Mouse (Mus musculus): Measurements from ENCODE around the gene Rxrb. TPM values are rescaled to one million over a fixed set of nuclear protein-coding genes. Genes with fewer than 3 reads are reported as not detected.

Gene Rxrb
- total RNA-seq, 2 experiments from 2014 or later, result 23.4 to 27.2 TPM

DNA sequence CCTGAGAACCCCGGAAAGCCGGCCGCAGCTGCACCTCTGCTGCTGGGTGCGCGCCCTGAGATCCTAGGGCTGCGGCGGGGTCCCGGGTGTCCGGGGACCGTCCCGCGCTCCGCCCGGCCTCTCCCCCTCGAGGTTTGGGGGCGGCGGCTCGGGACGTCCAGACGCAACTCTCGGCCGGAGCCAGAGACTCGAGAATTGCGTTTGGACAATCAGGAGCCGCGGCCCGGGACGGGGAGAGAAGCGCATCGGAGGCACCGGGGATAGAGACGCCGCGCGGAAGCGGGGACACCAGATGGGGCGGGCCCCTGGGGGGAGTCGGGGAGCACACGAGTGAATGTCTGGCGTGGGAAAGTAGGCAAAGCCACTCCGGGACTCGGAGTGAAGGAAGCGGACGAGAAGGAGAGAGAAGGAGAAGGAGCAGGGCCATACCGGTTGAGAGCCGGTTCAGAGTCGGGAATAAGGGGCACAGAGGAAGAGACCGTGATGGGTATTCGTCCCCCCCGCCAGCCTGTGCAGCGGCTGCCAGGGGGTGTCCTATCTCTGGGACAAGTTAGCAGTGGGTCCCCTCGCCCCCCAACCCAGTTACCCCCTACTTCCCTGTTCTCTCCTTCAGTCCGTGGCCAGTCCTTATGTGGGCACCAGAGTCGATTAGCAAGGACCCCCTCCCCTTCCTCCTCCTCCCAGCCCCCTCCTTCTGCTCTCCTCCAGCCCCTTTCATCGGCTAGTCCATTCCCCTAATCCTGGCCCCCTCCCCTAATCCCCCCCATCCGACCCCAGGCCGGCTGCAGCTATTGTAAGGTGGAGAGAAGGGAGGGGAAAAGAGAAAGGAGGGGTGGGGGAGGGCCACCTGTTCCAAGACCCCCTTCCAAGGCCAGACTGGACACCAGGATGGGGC, 6.5 kb upstream of the Rxrb start:
- ATAC-seq (ENCODE audit: poor library complexity, severe bottlenecking), result no peak

DNA sequence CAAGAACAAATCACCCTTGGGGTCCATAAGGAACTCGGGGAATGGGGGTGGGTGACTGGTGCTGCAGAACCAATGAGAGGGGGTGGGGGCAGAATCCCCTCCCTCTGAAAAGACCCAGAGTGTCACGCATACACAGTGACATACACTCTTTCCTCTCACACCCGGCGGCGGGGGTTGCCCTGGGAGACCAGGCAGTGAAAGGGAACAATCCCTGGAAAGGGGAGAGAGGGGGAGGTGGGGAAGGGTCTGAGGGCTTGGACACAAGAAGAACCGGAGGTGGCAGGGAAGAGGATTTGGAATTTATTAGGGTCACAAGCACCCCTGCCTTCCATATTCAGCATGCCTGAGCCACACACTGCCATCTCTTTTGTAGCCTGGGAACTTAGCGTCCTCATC, 5.9 kb upstream of the Rxrb start:
- ATAC-seq (ENCODE audit: poor library complexity, severe bottlenecking), result no peak

DNA sequence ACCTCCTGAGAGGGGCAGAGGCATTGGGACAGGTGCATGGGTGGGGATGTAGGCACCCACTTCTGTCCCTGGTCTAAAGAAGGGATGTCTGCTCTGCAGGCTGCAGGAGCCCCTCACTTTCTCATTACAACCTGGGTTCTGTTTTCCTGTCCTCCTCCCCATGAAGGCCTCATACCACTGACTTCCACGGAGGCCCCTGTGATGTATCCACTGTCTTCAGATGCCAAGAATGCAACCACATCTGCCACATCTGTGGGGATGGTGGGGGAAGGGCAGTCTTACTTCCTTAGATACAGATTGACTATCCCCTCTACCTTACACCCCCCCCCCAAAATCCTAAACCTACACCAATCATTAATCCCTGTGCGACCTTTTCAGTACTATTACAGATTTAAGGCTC, 5.4 kb upstream of the Rxrb start:
- ATAC-seq (ENCODE audit: poor library complexity, severe bottlenecking), result no peak

DNA sequence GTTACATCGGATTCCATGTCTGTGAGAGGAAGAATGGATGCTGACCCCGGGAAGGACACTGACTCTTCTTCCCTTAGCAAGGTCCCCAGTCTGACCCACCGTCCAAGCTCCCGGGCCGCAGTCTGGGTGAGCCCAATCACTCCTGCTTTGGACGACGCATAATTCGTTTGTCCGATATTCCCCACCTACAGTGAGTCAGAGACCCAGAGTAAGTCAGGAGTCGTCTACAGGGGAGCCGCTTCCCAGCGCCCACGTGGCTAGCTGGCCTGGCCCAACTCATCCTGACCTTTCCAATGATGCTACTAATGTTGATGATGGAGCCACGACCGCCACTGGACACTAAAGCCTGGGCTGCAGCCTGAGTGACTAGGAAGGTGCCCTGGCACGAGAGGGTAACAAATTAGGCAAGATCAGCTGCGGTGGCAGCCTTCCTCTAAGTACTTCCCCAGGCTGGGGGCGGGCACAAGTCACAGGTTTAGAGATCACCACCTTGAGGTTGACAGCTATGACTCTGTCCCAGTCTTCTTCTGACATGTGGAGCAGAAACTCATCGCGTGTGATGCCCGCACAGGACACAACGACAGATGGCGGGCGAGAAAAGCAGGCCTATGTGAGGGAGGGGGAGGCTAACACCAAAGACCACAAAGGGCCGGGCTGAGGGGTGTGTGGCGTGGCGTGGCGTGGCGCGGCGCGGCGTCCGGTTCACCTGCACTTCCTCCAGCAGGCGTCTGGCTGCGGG, 4.5 kb upstream of the Rxrb start:
- peak; percentile 56 for ATAC-seq (ENCODE audit: poor library complexity, severe bottlenecking)

DNA sequence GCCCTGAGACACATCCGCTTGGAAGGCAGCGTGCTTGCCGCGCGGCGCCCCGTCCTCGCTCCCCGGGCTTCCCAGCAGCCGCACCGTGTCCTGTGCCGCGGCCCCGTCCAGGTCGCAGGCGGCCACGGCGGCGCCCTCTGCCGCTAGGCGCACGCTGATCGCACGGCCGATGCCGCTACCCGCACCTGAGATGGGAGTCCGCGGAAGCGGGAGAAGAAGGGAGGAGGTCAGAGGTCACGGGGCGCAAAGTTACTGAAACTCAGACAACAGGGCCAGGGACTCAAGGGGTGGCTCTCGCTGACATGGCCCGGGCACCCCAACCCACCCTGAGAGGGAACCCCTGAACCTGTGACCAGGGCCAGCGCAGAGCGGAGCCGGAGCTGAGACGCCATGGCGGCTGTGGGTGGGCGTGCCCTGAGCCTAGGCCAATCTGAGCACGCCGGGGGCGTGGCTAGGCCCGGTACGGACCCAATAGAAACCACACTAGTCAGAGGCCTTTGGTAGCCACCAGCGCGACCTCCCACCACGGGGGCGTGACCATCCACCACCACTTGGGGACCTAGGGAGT, 3.9 kb upstream of the Rxrb start, which contains the start of gene H2-Ke6:
Gene H2-Ke6, minus strand, starts transcription at position 405 of the 568 bp plus-strand sequence.
- ATAC-seq (ENCODE audit: poor library complexity, severe bottlenecking), result peak; percentile 57

DNA sequence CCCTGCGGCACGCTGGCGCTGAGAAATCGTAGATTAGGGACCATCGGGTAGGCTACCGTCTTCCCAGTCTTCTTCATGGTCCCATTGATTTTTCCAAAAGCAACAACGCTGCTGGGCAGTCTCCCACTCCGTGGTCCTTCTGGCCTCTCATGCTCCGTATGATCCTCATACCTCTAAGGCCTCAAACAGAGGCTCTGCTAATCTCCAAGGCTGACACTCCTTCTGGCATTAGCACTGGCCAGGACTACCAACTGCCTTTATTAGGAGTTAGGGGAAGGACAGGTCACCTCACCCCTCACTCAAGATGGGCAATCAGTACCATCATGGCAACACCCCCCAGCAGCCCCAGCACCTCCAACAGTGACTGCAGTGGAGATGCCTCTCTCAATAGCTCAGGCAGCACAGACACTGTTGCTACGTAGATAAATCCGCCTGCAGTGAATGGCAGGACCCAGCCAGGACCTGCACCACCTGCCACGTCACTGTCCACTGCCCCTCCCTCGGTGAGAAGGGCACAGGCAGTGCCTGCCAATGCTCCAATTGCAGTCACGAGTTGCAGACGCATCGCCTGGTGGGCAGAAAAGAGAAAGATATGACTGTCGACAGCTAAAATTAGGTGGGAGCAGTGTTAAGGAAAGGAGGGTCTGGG, 3.0 kb upstream of the Rxrb start:
- no peak for ATAC-seq (ENCODE audit: poor library complexity, severe bottlenecking)

DNA sequence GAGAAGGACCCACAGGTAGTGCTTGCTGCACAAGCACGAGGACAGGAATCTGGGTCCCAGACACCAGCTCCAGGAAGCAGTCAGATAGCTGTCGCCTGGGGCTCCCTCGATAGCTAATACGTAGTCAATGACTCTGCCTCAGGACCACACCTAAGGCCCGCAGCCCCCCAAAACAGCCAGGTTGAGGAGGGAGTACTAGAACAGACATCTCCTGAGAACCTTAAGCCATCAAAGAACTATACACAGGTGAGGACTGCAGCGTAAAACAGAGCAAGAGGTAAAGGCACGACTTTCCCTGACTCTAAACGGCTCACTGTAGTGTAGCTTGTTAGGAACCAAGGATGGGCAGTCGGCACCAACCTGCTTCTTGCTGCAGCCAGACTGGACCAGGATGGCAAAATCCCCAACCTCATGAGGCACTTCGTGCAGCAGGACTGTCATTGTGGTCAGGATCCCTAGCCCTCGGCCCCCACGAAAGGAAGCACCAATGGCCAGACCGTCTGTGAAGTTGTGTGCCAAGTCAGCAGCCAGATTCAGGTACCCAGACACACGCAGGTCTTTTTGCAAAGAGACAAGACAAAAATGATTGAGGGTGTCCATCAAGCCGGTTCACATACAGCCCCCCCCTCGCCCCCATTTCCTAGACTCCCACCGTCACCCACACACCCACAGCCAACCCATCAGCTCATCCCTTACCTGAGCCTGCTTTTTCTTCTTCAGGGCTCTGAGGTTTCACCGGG, 2.3 kb upstream of the Rxrb start:
- no peak for ATAC-seq (ENCODE audit: poor library complexity, severe bottlenecking)

DNA sequence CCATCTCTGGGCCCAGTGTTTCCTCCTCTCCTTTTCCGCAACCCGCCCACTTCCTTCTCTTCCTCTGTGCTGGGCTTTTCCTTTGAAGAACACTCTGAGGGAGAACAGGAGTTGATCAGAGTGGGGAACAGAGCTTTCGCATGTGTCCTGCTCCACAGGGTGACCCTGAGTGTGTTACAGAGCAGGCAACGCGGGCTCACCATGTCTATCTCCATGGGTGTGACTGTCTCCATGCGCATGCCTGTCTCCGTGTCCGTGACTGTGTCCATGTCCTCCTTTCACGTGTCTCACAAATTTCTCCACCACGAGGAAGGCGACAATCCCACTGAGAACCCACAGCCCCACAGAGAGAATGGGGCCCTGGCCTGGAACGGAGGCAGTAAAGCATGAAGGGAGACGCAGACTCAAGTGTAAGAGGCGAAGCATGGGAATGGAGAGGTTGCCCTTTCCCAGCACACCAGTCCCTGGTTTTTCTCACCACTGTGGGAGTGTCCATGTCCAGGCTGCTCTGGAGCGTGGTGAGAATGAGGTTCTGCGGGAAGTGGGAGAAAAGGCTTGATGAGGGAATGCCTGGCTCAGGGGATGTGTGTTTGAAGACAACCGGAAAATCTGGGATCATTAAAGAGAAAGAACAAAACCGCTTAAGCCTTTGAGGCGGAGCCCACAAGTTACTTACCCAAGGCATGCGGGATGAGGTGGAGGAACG, 1.6 kb upstream of the Rxrb start:
- no peak for ATAC-seq (ENCODE audit: poor library complexity, severe bottlenecking)

DNA sequence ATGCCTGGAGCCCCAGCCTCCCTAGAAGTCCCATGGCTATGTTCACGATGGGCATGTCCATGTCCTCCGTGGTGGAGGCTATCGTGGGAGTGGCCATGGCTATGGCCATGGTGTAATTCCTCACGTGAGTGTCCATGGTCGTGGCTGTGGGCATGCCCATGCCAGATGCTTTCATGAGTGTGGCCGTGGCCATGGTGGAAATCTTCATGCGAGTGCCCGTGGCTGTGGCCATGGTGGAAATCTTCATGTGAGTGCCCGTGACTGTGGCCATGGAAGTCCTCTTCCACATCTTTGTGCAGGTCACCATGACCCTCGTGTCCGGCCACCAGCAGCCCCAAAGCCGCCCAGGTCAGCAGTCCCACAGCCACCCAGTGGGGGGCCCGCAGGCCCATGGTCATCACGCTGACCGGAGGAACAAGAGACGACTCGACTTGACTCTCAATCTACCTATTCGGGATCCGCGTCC, 718 bp upstream of the Rxrb start:
- no peak for ATAC-seq (ENCODE audit: poor library complexity, severe bottlenecking)

DNA sequence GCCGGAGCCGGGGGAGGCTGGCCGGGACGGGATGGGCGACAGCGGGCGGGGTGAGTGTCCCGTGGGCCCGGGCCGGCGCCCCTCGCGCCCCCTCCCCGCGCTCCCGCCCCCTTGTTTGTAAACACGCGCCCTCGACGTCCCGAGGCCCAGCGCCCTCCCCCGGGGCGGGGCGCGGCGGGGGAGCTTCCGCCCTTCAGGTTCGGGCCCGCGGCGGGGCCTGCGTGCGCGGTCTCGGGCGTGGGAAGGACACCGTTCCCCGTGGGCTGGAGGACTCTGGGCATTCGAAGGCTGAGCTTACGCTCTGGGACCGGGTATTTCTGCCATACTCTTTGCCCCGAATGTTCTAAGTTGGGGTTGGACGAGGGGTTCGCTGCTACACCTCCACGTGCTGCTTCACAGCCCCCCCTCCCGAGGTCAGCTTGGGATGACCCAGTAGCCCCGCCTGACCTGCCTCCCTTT, 591 bp downstream of the Rxrb start:
- ATAC-seq (ENCODE audit: poor library complexity, severe bottlenecking), result peak; percentile 20

DNA sequence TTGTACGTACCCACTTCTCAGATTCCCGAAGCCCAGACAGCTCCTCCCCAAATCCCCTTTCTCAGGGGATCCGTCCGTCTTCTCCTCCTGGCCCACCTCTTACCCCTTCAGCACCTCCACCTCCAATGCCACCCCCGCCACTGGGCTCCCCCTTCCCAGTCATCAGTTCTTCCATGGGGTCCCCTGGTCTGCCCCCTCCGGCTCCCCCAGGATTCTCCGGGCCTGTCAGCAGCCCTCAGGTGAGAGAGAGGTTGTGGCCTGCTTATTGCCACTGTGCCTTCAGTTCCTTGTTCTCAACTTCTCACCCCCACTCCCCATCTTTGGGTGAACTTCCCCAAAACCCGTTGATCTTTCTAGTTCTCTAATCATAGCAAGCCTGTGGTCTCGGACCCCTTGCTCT, 1.2 kb downstream of the Rxrb start:
- ATAC-seq (ENCODE audit: poor library complexity, severe bottlenecking), result peak; percentile 33

DNA sequence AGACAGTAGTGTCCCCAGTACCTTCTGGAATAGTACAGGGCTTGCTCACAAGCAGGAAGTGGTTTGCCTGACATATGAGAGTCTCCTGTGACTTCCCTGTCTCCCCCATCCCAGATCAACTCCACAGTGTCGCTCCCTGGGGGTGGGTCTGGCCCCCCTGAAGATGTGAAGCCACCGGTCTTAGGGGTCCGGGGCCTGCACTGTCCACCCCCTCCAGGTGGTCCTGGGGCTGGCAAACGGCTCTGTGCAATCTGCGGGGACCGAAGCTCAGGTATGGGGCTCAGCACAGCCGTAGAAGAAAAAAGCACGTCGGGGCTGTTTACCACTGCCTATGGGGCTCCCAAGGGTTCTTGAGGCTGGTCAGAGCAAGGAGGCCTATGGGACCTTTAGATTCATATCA, 1.8 kb downstream of the Rxrb start:
- no peak for ATAC-seq (ENCODE audit: poor library complexity, severe bottlenecking)

DNA sequence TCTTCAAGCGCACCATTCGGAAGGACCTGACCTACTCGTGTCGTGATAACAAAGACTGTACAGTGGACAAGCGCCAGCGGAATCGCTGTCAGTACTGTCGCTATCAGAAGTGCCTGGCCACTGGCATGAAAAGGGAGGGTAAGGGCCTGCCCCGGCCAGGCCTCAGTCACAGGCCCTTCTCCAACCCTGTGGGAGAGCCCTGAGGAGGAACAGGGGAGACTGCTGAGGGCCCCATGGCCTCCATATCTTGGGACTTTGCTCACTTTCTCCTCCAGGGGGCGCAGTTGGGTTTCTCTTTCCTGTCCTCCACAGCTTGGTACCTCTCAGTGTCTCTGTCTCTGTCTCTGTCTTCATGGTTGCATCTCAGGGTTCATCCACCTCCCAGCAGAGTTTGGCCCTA, 2.5 kb downstream of the Rxrb start:
- 0 out of 2 replicates have a peak, but pooled peaks have one; percentile 16 for ATAC-seq (ENCODE audit: poor library complexity, severe bottlenecking)

DNA sequence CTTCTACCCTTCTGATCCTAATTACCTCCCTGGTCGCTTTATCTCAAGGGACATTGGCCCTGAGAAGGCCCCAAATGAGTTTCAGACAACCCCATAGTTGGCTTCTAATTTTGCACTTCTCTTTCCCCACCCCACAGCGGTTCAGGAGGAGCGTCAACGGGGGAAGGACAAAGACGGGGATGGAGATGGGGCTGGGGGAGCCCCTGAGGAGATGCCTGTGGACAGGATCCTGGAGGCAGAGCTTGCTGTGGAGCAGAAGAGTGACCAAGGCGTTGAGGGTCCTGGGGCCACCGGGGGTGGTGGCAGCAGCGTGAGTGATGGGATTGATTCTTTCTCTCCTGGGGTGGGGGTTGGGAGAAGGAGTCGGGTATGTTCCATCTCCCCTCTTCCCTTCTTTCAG, 3.9 kb downstream of the Rxrb start:
- no peak for ATAC-seq (ENCODE audit: poor library complexity, severe bottlenecking)

DNA sequence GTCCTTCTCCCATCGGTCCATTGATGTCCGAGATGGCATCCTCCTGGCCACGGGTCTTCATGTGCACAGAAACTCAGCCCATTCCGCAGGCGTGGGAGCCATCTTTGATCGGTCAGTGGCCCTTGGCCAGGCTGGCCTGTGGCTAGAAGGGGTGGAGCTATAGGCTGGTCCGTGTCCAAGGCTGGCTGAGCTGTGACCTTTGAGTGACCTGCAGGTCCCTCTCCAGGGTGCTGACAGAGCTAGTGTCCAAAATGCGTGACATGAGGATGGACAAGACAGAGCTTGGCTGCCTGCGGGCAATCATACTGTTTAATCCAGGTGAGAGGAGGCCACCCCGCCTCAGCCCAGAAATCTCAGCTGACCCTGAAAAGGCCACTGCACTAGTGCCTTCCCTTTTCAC, 5.0 kb downstream of the Rxrb start:
- ATAC-seq (ENCODE audit: poor library complexity, severe bottlenecking), result no peak

DNA sequence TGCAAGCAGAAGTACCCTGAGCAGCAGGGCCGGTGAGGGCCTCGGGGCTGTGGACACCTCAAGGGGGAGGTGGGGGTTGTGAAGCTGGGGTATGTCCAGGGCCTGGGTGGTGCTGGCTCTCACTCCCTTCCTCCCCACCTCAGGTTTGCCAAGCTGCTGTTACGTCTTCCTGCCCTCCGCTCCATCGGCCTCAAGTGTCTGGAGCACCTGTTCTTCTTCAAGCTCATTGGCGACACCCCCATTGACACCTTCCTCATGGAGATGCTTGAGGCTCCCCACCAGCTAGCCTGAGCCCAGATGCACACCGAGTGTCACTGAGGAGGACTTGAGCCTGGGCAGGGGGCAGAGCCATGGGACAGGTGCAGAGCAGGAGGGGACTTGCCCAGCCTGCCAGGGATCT, 5.6 kb downstream of the Rxrb start:
- ATAC-seq (ENCODE audit: poor library complexity, severe bottlenecking), result no peak

DNA sequence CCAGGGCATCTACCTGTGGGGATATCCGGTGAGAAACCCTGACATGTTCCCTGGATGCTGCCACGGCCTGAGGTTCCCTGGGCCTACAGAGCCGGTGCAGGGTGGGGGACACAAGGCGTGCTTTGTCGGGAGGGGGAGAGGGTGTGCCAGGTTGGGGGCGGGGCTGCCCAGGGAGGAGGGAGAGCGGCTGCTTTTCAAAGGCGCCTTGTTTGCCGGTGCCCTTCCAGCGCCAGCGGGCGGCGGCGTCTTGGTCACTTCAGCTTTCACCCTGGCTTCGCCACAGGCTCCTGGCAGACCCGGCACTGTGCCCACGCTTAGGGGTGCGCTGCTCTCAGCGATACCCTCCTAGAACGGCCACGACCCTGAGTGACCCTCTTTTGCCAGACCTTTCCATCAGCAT, 6.8 kb downstream of the Rxrb start:
- ATAC-seq (ENCODE audit: poor library complexity, severe bottlenecking), result no peak

DNA sequence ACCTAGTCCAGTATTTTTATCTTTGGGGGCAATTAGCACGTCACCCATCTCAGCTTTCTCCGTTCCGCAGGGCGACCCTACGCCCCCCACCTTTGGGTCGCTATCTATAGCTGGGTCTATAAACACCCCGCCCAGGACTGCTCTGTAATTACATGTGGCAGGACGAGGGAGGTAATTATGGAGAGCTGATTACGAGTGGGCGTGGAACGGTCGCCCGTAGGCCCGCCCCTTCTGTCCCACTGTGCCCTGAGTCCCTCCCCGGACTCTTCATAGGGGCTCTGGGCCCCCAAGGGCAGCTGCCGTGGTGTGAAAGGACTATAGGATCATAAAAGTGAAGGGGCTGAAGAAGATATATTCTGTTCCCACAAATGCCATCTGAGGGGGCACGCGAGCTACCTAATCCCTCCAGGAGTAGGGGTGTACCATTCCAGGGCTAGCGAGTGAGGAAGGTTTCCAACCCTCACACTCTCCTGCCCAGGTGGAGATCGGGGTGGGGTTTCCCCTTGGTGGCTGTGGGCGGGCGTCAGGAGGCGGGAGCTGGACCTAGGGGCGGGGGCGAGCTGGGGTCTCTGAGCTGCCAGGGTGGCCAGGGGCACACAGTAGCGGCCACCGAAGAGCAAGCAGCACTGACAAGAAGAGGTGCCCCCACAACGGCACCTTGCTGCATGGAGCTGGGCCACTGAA, 7.4 kb downstream of the Rxrb start, which contains the start of gene Col11a2:
Gene Col11a2, plus strand, starts transcription at position 560 of the 684 bp plus-strand sequence.
- ATAC-seq (ENCODE audit: poor library complexity, severe bottlenecking), result no peak

Measured in megakaryocyte, adult 5-6 weeks (primary cell).